Mouse (Mus musculus) cerebellum, adult 8-10 months (tissue): ENCODE measurements around the gene Pdzk1.

Experiments
- DNase-seq: peaks from one replicate; pipeline ENCODE4 v3.0.0; 2022

Gene Pdzk1

DNA sequence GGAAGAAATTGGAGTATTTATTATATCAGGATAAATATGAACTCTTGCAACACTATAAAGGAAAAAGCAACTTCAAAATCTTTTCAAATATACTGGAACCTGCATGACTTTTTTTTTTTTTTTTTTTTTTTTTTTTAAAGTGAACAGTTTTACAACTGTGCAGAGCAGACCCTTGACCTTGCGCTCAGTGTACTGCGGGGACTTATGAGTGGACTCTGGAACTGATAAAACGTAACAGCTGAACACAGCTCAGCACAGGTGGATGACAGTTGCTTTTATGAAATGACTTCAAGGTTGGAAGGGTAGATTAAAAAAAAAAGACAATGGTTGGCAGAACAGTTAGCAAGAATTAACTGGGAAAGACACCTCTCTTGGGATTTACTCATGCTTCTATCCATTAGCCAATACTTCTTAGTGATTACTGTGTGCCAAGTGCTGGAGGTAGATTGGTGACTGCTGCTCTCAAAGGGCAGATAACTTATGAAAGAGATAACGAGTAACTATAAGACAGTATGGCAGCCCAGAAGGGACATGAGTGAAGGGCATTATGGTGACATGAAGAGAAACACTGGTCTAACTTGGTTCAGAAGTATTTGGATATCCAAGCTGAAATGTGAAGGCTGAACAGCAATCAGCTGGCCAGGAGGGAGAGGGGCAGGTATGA, 73.4 kb downstream of the Pdzk1 start:
- DNase-seq: no peak

DNA sequence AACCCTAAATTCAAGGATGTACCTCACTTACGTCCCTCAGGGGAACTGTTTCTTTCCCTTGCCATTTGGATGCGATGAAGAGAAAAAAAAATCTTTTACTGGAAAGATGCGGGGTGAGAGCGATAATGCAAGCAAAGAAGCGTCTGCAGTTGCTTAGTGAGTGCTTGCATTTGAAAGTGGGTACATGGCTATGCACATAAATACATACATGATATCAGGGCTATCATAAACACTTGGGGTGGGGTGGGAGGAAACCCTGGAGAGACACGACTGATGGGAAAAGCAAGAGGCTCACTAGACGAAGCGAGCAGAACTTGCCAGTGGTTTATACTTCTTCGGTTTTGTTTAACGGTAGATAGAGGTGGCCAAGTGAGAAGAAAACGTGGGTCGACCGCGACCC, 75.3 kb downstream of the Pdzk1 start, which contains the start of gene Gja5:
Gja5 (plus strand) TSS at position 301 of the 400 bp plus-strand sequence.
- no peak for DNase-seq

DNA sequence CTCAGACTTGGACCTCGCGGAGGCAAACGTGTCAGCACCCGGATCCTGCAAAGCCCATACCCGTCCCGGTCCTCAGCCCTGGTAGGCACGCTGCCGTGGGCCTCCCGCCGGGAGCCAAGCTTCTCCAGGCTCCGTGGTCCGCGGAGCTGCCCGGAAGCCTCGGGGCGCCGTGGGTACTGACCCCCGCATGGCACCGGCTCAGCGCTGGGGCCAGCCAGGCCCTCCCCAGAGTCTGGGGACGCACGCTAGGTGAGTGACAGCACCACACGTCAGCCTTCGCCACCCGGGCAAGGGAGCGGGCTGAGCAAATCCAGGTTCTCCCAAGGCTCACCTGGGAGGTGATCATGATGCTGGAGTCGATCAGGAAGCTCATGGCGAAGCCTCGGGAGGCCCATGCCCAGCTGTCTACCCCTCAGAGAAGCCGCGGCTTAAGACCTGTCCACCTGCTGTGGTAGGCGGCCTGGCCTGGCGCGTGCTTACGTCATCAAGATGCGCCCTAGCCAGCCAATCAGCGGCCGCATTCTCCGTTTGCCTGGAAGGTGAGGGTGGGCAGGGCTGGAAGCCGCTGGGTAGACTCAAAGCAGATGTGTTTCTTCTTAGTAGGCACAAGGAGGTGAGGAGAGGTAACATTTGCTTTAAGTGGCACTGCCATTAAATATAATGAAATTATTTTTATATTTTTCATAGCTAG, 75.9 kb downstream of the Pdzk1 start, which contains the start of gene Gpr89:
Gpr89 (minus strand) TSS at position 496 of the 691 bp plus-strand sequence.
- peak; percentile 96 for DNase-seq

DNA sequence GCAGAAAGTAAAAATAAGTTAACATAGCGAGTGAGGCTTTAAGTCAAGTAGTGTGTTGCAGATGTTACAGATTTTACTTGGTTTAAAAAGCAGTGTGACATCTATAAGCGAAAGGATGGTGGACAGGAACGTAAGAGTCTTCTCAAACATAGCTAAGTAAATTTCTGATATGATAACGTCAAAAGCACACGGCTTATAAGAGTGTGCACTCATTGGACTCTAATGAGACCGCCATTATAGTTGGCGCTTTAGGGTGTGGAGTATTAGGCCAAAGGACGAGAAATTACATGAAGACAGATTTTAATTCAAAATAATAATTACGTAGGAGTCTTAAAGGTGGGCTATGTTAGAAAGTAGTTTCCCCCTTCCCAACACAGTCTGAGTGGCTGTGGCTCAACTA, 76.5 kb downstream of the Pdzk1 start:
- DNase-seq: no peak
